Mouse (Mus musculus) ES-Bruce4 (cell line): ENCODE data around the gene Gm47955.

Experiments
- CTCF ChIP-seq: IDR thresholded peaks from one replicate; pipeline ENCODE4 v1.8.1; 2011; ENCODE audit warnings: low read depth, low read length
- EP300 ChIP-seq: IDR thresholded peaks from 2 replicates; pipeline ENCODE4 v1.6.1; 2011; ENCODE audit warnings: low read depth, low read length; ENCODE audit not compliant: insufficient read depth
- POLR2A ChIP-seq: IDR thresholded peaks from one replicate; pipeline ENCODE4 v1.8.1; 2011; ENCODE audit warnings: low read length; ENCODE audit not compliant: insufficient read depth

GRCm38 (mm10) chr1:82992093-82992492, 32.0 kb downstream of the Gm47955 start:
- TF ChIP-seq CTCF (no peak), POLR2A (no peak), EP300 (no peak)
